In genomic region chrX:72987520-72987905, GRCm38 (mm10) we compare ENCODE assay signal across 8 mouse cellular contexts. TPM values are rescaled to one million over a fixed set of nuclear protein-coding genes. Genes with fewer than 3 reads are reported as not detected.
A peak's percentile ranks its signal among the peaks of the same experiment; 100 is the strongest.
DNase-seq lines count a peak whose midpoint lies in the region; ATAC-seq and TF ChIP-seq lines count a peak whose summit lies in the region.

No protein-coding gene starts in this region.

- no peak overlapping the region for H3K9ac ChIP-seq in lung, postnatal 0 days (replicated peaks; ENCODE audit: low read depth)
- H3K9ac ChIP-seq in forebrain, embryonic 13.5 days, result 0 out of 2 replicates have a peak overlapping the region, but pooled peaks have one; percentile 34
- H3K9ac ChIP-seq in limb, embryonic 12.5 days (replicated peaks), result peak overlapping the region; percentile 51

- peak overlapping the region; percentile 63 for H3K4me2 ChIP-seq in lung, postnatal 0 days (replicated peaks; ENCODE audit: low read depth, low read length)
- H3K4me2 ChIP-seq in forebrain, embryonic 13.5 days, result peak overlapping the region; percentile 65
- peak overlapping the region; percentile 65 for H3K4me2 ChIP-seq in limb, embryonic 12.5 days

- no peak for TF ChIP-seq POLR2A in olfactory bulb, adult 2 months (IDR thresholded peaks at IDR 0.05; ENCODE audit: insufficient read depth, low read depth, low read length)

- DNase-seq in lung, postnatal 0 days (ENCODE audit: low spot score), result no peak
- DNase-seq in lung, adult 18-20 months, result no peak
- no peak for DNase-seq in right cerebral cortex, adult 18-20 months
- DNase-seq in thymus, postnatal 25 days, result no peak

- TF ChIP-seq CTCF in lung, postnatal 0 days (IDR thresholded peaks at IDR 0.05), result no peak
- no peak for TF ChIP-seq CTCF in olfactory bulb, adult 2 months (IDR thresholded peaks at IDR 0.05; ENCODE audit: insufficient read depth, low read depth, low read length)

- no peak for TF ChIP-seq EP300 in lung, postnatal 0 days (IDR thresholded peaks at IDR 0.05)

- H3K4me3 ChIP-seq in lung, postnatal 0 days (ENCODE audit: low read depth, low read length), result peak overlapping the region; percentile 34
- H3K4me3 ChIP-seq in forebrain, embryonic 13.5 days, result peak overlapping the region; percentile 39
- H3K4me3 ChIP-seq in limb, embryonic 12.5 days (replicated peaks), result peak overlapping the region; percentile 44
- H3K4me3 ChIP-seq in olfactory bulb, adult 2 months (ENCODE audit: insufficient read depth, low read depth, low read length), result peak overlapping the region; percentile 44

- H3K36me3 ChIP-seq in lung, postnatal 0 days (ENCODE audit: insufficient read depth, low read length), result no peaks in the 10 kb centered on the region
- no peaks in the 10 kb centered on the region for H3K36me3 ChIP-seq in forebrain, embryonic 13.5 days (ENCODE audit: poor library complexity, severe bottlenecking)
- no peaks in the 10 kb centered on the region for H3K36me3 ChIP-seq in limb, embryonic 12.5 days

- H3K9me3 ChIP-seq in lung, postnatal 0 days (ENCODE audit: low read length), result no peaks in the 10 kb centered on the region
- H3K9me3 ChIP-seq in forebrain, embryonic 13.5 days (replicated peaks), result no peaks in the 10 kb centered on the region
- H3K9me3 ChIP-seq in limb, embryonic 12.5 days, result no peaks in the 10 kb centered on the region

- H3K27me3 ChIP-seq in lung, postnatal 0 days (replicated peaks; ENCODE audit: insufficient read depth, low read length), result no peaks in the 10 kb centered on the region
- H3K27me3 ChIP-seq in forebrain, embryonic 13.5 days, result peaks cover 5% of the 10 kb centered on the region; the same call in 1 of the 2 replicates
- H3K27me3 ChIP-seq in limb, embryonic 12.5 days, result peaks cover 54% of the 10 kb centered on the region

- WGBS in lung, postnatal 0 days, result 33% methylated on average over 13 of the region's 14 CpGs
- 28% methylated on average over 14 of the region's 14 CpGs for WGBS in forebrain, embryonic 13.5 days
- WGBS in limb, embryonic 12.5 days, result 33% methylated on average over 14 of the region's 14 CpGs
- 20% methylated on average over 14 of the region's 14 CpGs for WGBS in olfactory bulb, adult 2 months

- ATAC-seq in lung, postnatal 0 days, result no peak
- no peak for ATAC-seq in forebrain, embryonic 13.5 days
- ATAC-seq in limb, embryonic 12.5 days (ENCODE audit: insufficient number of reproducible peaks, insufficient read depth, low FRiP score, low TSS enrichment, low read depth), result no peak; the same call in 1 of the 2 replicates
- no peak for ATAC-seq in activated CD4-positive, CD25-positive, alpha-beta regulatory T cell, adult 4 months

- H3K27ac ChIP-seq in lung, postnatal 0 days (ENCODE audit: low read length), result no peak overlapping the region
- no peak overlapping the region for H3K27ac ChIP-seq in forebrain, embryonic 13.5 days
- H3K27ac ChIP-seq in limb, embryonic 12.5 days, result no peak overlapping the region
- no peak overlapping the region for H3K27ac ChIP-seq in olfactory bulb, adult 2 months (ENCODE audit: insufficient read depth, low read depth, low read length)

- no peaks in the 10 kb centered on the region for H3K4me1 ChIP-seq in lung, postnatal 0 days (ENCODE audit: insufficient read depth, low read depth, low read length)
- H3K4me1 ChIP-seq in forebrain, embryonic 13.5 days, result no peaks in the 10 kb centered on the region
- no peaks in the 10 kb centered on the region for H3K4me1 ChIP-seq in limb, embryonic 12.5 days (replicated peaks)
- H3K4me1 ChIP-seq in olfactory bulb, adult 2 months (ENCODE audit: control insufficient read depth, insufficient read depth, low read length), result peaks cover 9% of the 10 kb centered on the region; the same call in 1 of the 2 replicates

RNA-seq across cellular contexts. Expression of gene Zfp185, which starts 0.4 kb away (rescaled TPM):
- polyA plus RNA-seq in lung, postnatal 0 days (2015; fragmentation: Nextera tagmentation; extraction: Ambion mirVana), result 5.7 and 8.2 TPM in 2 replicates
- 0.67 and 0.86 TPM in 2 replicates for polyA plus RNA-seq in forebrain, embryonic 13.5 days (2015; fragmentation: Nextera tagmentation; extraction: Ambion mirVana)
- 7.9 and 9.4 TPM in 2 replicates for polyA plus RNA-seq in limb, embryonic 12.5 days (2016; fragmentation: Nextera tagmentation; extraction: Ambion mirVana)
- not detected in 2 replicates for polyA plus RNA-seq in olfactory bulb, adult 2 months (2012; ENCODE audit: insufficient read depth, insufficient read length, low replicate concordance, missing spikeins)
- polyA plus RNA-seq in activated CD4-positive, CD25-positive, alpha-beta regulatory T cell, adult 4 months (2017; shearing (Covaris generic)), result not detected

RNA-seq across cellular contexts. Expression of gene Pnma5, which starts 49.4 kb away (rescaled TPM):
- polyA plus RNA-seq in lung, postnatal 0 days (2015; fragmentation: Nextera tagmentation; extraction: Ambion mirVana), result 0.05 and 0.10 TPM in 2 replicates
- not detected in 2 replicates for polyA plus RNA-seq in forebrain, embryonic 13.5 days (2015; fragmentation: Nextera tagmentation; extraction: Ambion mirVana)
- polyA plus RNA-seq in limb, embryonic 12.5 days (2016; fragmentation: Nextera tagmentation; extraction: Ambion mirVana), result 0.09 and 0.15 TPM in 2 replicates
- polyA plus RNA-seq in olfactory bulb, adult 2 months (2012; ENCODE audit: insufficient read depth, insufficient read length, low replicate concordance, missing spikeins), result not detected in 2 replicates
- polyA plus RNA-seq in activated CD4-positive, CD25-positive, alpha-beta regulatory T cell, adult 4 months (2017; shearing (Covaris generic)), result not detected
